Mouse (Mus musculus) CD8-positive naive resting alpha-beta T cell, adult 57 days (primary cell): ENCODE data around the gene Trappc2. TPM values are rescaled to one million over a fixed set of nuclear protein-coding genes. Genes with fewer than 3 reads are reported as not detected.

ENCODE experiments used
- total RNA-seq: library from RNA; stranded (reverse); gene quantifications from one replicate; pipeline ENCODE4 v1.2.4, GENCODE M21; 2023

Trappc2 gene
- 8.0 TPM for total RNA-seq

DNA sequence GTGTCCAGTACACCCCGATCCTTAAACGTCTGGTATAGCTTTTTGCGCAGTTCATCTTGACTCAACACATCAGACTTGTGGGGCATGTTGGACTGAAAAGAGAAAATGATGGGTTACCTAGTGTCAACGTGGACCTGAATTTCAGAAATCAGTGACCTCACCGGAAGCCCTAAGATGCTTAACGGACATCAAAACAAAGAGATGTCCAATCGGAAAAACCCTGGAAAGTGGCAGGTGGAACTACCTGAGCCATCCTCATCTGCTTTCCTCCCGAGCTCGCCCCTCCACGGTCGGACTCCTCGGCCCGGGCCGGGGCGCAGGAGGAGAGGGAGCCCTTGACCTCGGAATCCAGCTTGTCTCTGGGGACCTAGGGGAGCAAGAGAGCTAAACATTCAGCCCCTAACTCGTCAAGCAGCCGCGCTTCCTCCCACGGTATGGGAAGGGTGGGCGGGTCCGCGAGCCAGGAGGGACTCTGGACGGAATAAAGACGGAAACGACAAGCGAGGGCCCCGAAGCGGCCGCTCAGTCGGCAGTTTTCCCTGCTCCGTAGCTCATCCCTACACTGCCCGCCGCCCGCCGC is at the start of gene Trappc2:
Gene Trappc2 (plus strand): TSS at position 539 of the 580 bp plus-strand sequence.

DNA sequence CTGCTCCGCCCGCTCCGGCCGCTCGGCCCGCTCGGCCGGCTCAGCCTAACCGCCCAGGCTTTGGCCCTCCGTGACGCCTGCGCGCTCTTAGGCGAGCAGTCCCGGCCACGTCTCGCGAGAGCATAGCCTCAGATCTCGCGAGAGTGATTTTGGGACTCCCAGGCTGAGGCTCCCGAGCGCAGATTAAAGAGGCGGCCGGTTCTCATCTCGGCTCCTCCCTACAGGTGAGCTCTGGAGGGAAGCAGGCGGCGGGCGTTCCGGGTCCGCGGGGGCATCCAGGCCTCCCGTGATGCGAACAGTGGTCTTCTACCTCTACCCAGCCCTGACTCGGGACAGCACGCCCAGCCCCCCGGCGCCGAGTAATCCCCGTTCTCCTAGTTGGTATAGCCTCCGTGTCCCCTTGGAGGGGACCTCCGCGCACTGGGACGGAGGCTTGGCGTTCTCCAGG is 266 bp downstream of the Trappc2 start, which contains the start of gene Ofd1:
Gene Ofd1 (minus strand): TSS at position 89 of the 448 bp plus-strand sequence.

DNA sequence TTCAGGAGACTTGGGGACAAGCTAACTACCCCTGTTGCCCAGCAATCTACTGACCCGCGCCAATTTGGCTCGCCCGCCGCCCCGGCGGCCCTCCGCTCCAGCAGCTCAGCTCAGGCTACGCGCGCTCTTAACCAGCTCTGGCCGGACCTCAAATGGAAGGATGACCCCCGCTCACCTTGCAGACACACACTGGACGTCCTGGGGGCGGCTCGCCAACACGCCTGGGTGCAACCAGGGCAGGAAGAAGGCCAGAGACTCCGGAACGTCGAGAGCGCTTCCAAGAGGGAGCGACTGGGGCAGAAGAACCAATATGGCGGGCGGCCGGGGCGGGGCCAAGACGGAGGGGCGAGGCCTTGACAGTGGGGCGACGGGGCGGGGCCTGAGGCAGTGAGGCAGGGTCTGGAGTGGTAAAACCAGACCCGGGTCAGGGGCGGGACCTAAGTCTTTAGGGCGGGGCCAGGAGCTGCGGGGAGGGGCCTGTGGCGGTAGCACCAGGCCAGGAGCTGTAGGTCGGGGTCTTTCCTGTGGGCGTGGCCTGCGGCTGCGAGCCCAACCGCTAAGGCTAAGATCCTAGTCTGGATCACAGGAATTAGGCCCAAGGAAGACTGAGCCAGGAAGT is 39.1 kb downstream of the Trappc2 start, which contains the start of gene Rab9:
Gene Rab9 (minus strand): TSS at position 503 of the 619 bp plus-strand sequence.

Other genes with a start within 250 kb of the Trappc2 start
- 0.21 TPM for gene Gpm6b, start 201.7 kb upstream of the Trappc2 start, total RNA-seq
- gene Ofd1, start 130 bp downstream of the Trappc2 start, total RNA-seq = 12.5 TPM
- gene Rab9, start 39.3 kb downstream of the Trappc2 start, total RNA-seq = 19.5 TPM
- 8.2 TPM for gene Tceanc, start 78.0 kb downstream of the Trappc2 start, total RNA-seq
- gene Egfl6, start 145.1 kb downstream of the Trappc2 start, total RNA-seq = not detected